Mouse (Mus musculus): Measurements from ENCODE around the gene Ankrd11.
"Not testable (repeated sequence)": the region's sequence is repeated elsewhere in the genome, so short reads cannot be mapped to it uniquely, and the experiment has no call there.

GRCm38 (mm10) chr8:123030091-123030490 is 12.0 kb downstream of the Ankrd11 start:
- not testable (repeated sequence) for TF ChIP-seq CTCF, EP300 (IDR thresholded peaks at IDR 0.05)
